In the genomic region with DNA sequence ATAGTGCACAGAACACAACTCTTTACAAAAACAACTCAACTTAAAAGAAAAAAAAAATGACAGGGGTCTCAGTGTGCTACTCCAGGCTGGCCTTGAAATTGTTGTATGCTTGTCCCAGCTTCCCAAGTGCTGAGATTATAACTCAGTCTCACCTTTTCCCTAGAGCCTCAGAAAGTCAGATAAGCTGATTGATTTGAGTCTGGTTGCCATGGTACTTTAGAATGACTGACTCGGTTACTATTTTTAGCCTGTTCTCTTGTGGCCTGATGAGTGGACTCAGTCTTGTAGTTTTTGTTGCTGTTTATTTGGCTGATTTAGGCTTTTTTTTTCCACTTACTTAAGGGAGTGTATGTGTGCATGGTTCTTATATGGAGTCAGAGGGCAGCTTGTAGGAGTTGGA, we compare ENCODE assay signal across 19 mouse cellular contexts. TPM values are rescaled to one million over a fixed set of nuclear protein-coding genes. Genes with fewer than 3 reads are reported as not detected.
DNase-seq lines count a peak whose midpoint lies in the region; ATAC-seq lines count a peak whose summit lies in the region.
"Had no signal": no experiment of that assay in that cellular context is flagged by ENCODE, and none has a peak within 500 bp of the region (broad histone marks: within the 10 kb centered on the region; RNA-seq: fewer than 3 reads in every experiment).

No protein-coding gene starts in this region.

- H3K4me1 ChIP-seq in heart, embryonic 14.5 days (ENCODE audit: control insufficient read depth in 2 of 2, insufficient read depth in 2 of 2, low read length in 2 of 2), result peaks cover 2 to 20% of the 10 kb centered on the region in 2 experiments
- no peaks in the 10 kb centered on the region for H3K4me1 ChIP-seq in midbrain, embryonic 11.5 days (ENCODE audit: control insufficient read depth, insufficient read depth, low read length)
- H3K4me1 ChIP-seq in midbrain, embryonic 16.5 days (ENCODE audit: control insufficient read depth, insufficient read depth, low read length), result no peaks in the 10 kb centered on the region
- H3K4me1 ChIP-seq in stomach, embryonic 16.5 days (ENCODE audit: control insufficient read depth, insufficient read depth, low read length), result 0 out of 2 replicates have a peak, but pooled peaks cover 2% of the 10 kb centered on the region
- H3K4me1 ChIP-seq: forebrain, embryonic 12.5 days had no signal

- no peaks in the 10 kb centered on the region for H3K9me3 ChIP-seq in heart, embryonic 14.5 days (ENCODE audit: control insufficient read depth, low read length)
- H3K9me3 ChIP-seq in midbrain, embryonic 11.5 days (ENCODE audit: control insufficient read depth, low read length), result no peaks in the 10 kb centered on the region
- H3K9me3 ChIP-seq in midbrain, embryonic 16.5 days (replicated peaks; ENCODE audit: control insufficient read depth, low read length, poor library complexity, severe bottlenecking), result no peaks in the 10 kb centered on the region
- no peaks in the 10 kb centered on the region for H3K9me3 ChIP-seq in stomach, embryonic 16.5 days (replicated peaks; ENCODE audit: control insufficient read depth, low read length)
- H3K9me3 ChIP-seq: forebrain, embryonic 12.5 days had no signal

- DNase-seq in heart, postnatal 4 days, result no peak
- peak; percentile 72 for DNase-seq in midbrain, embryonic 11.5 days (ENCODE audit: low spot score, missing footprints)
- DNase-seq in adipocyte (ENCODE audit: low spot score), result peak; percentile 60
- no peak for DNase-seq in right cerebral cortex, postnatal 36 days (ENCODE audit: low spot score in 2 of 2)
- no peak for DNase-seq in cerebellum, postnatal 25 days
- DNase-seq: adrenal gland, postnatal 10 days; cerebellum, adult 11 months; cerebellum, postnatal 14 days; gastrocnemius, postnatal 25 days; left cerebral cortex, postnatal 4 days; lung, postnatal 36 days had no signal

- 2% methylated on average over 1 of the region's 1 CpGs for WGBS in heart, embryonic 14.5 days
- WGBS in midbrain, embryonic 11.5 days, result 68% methylated on average over 1 of the region's 1 CpGs
- 38% methylated on average over 1 of the region's 1 CpGs for WGBS in midbrain, embryonic 16.5 days
- WGBS in stomach, embryonic 16.5 days, result 10% methylated on average over 1 of the region's 1 CpGs

- H3K27me3 ChIP-seq in heart, embryonic 14.5 days (ENCODE audit: control insufficient read depth, insufficient read depth, low read length), result no peaks in the 10 kb centered on the region
- H3K27me3 ChIP-seq in midbrain, embryonic 11.5 days (ENCODE audit: control insufficient read depth, insufficient read depth, low read length), result no peaks in the 10 kb centered on the region
- no peaks in the 10 kb centered on the region for H3K27me3 ChIP-seq in midbrain, embryonic 16.5 days (ENCODE audit: control insufficient read depth, insufficient read depth, low read depth, low read length)
- no peaks in the 10 kb centered on the region for H3K27me3 ChIP-seq in stomach, embryonic 16.5 days (ENCODE audit: control insufficient read depth, insufficient read depth, low read length)
- H3K27me3 ChIP-seq: forebrain, embryonic 12.5 days had no signal

- H3K36me3 ChIP-seq in heart, embryonic 14.5 days (ENCODE audit: control insufficient read depth, insufficient read depth, low read length), result no peaks in the 10 kb centered on the region
- no peaks in the 10 kb centered on the region for H3K36me3 ChIP-seq in midbrain, embryonic 11.5 days (ENCODE audit: control insufficient read depth, insufficient read depth, low read length)
- H3K36me3 ChIP-seq in midbrain, embryonic 16.5 days (ENCODE audit: control insufficient read depth, insufficient read depth, low read length), result no peaks in the 10 kb centered on the region
- H3K36me3 ChIP-seq in stomach, embryonic 16.5 days (ENCODE audit: control insufficient read depth, insufficient read depth, low read length), result no peaks in the 10 kb centered on the region
- H3K36me3 ChIP-seq: forebrain, embryonic 12.5 days had no signal

- peak overlapping the region; percentile 29; the same call in 1 of the 2 replicates for H3K4me2 ChIP-seq in heart, embryonic 14.5 days (ENCODE audit: low read length)
- H3K4me2 ChIP-seq in midbrain, embryonic 11.5 days, result no peak overlapping the region
- H3K4me2 ChIP-seq in midbrain, embryonic 16.5 days (ENCODE audit: low read length), result no peak overlapping the region
- H3K4me2 ChIP-seq in stomach, embryonic 16.5 days (ENCODE audit: low read depth, low read length), result no peak overlapping the region
- H3K4me2 ChIP-seq: forebrain, embryonic 12.5 days had no signal

- no peak overlapping the region for H3K9ac ChIP-seq in heart, embryonic 14.5 days (ENCODE audit: low read length)
- no peak overlapping the region for H3K9ac ChIP-seq in midbrain, embryonic 11.5 days (ENCODE audit: low read length)
- H3K9ac ChIP-seq in midbrain, embryonic 16.5 days (ENCODE audit: low read depth, low read length), result no peak overlapping the region
- no peak overlapping the region for H3K9ac ChIP-seq in stomach, embryonic 16.5 days (ENCODE audit: low read length)
- H3K9ac ChIP-seq: forebrain, embryonic 12.5 days; liver, embryonic 14.5 days had no signal

- no peak overlapping the region for H3K4me3 ChIP-seq in heart, embryonic 14.5 days (ENCODE audit: control insufficient read depth in 1 of 2, insufficient read depth in 1 of 2, low read depth in 1 of 2, low read length in 2 of 2)
- no peak overlapping the region for H3K4me3 ChIP-seq in midbrain, embryonic 11.5 days (ENCODE audit: low read depth, low read length)
- no peak overlapping the region for H3K4me3 ChIP-seq in midbrain, embryonic 16.5 days (ENCODE audit: low read depth, low read length)
- no peak overlapping the region for H3K4me3 ChIP-seq in stomach, embryonic 16.5 days (replicated peaks; ENCODE audit: low read length)
- H3K4me3 ChIP-seq: forebrain, embryonic 12.5 days; layer of hippocampus, adult 2 months had no signal

- peak overlapping the region; percentile 66 for H3K27ac ChIP-seq in heart, embryonic 14.5 days (replicated peaks in 1 of 2; ENCODE audit: control insufficient read depth in 1 of 2, insufficient read depth in 1 of 2, low read depth in 2 of 2, low read length in 2 of 2)
- no peak overlapping the region for H3K27ac ChIP-seq in midbrain, embryonic 11.5 days (ENCODE audit: low read depth, low read length)
- H3K27ac ChIP-seq in midbrain, embryonic 16.5 days (ENCODE audit: low read length), result no peak overlapping the region
- 0 out of 2 replicates have a peak overlapping the region, but pooled peaks have one; percentile 7 for H3K27ac ChIP-seq in stomach, embryonic 16.5 days (ENCODE audit: low read length)
- H3K27ac ChIP-seq: forebrain, embryonic 12.5 days; kidney, postnatal 0 days; layer of hippocampus, adult 2 months; liver, embryonic 14.5 days had no signal

- no peak for ATAC-seq in heart, embryonic 14.5 days (ENCODE audit: insufficient number of reproducible peaks, insufficient read depth, low FRiP score, low read depth)
- ATAC-seq in midbrain, embryonic 11.5 days (ENCODE audit: low FRiP score), result no peak
- no peak for ATAC-seq in midbrain, embryonic 16.5 days
- peak; percentile 26; the same call in 1 of the 2 replicates for ATAC-seq in stomach, embryonic 16.5 days (ENCODE audit: insufficient read depth, low FRiP score)
- ATAC-seq: inflammation-experienced regulatory T-cells, adult 6 months had no signal

RNA-seq across cellular contexts. Expression of a gene that starts 10.7 kb away (rescaled TPM):
- 340 and 342 TPM in 2 replicates for polyA plus RNA-seq in heart, embryonic 14.5 days (2014; fragmentation: Nextera tagmentation; extraction: Ambion mirVana)
- total RNA-seq in heart, postnatal 4 days (2021), result 100 to 1,000 TPM; 211 to 223 TPM
- 234 and 248 TPM in 2 replicates for polyA plus RNA-seq in midbrain, embryonic 11.5 days (2014; fragmentation: Nextera tagmentation; extraction: Ambion mirVana)
- 295 and 334 TPM in 2 replicates for polyA plus RNA-seq in midbrain, embryonic 16.5 days (2015; fragmentation: Nextera tagmentation; extraction: Ambion mirVana)
- 350 and 385 TPM in 2 replicates for polyA plus RNA-seq in stomach, embryonic 16.5 days (2015; fragmentation: Nextera tagmentation; extraction: Ambion mirVana)

RNA-seq across cellular contexts. Expression of a gene that starts 12.8 kb away (rescaled TPM):
- 15.4 and 15.9 TPM in 2 replicates for polyA plus RNA-seq in heart, embryonic 14.5 days (2014; fragmentation: Nextera tagmentation; extraction: Ambion mirVana)
- total RNA-seq in heart, postnatal 4 days (2021), result 10 to 100 TPM; 19.2 to 22.1 TPM
- 4.6 and 5.6 TPM in 2 replicates for polyA plus RNA-seq in midbrain, embryonic 11.5 days (2014; fragmentation: Nextera tagmentation; extraction: Ambion mirVana)
- polyA plus RNA-seq in midbrain, embryonic 16.5 days (2015; fragmentation: Nextera tagmentation; extraction: Ambion mirVana), result 8.1 and 9.2 TPM in 2 replicates
- 9.2 and 9.8 TPM in 2 replicates for polyA plus RNA-seq in stomach, embryonic 16.5 days (2015; fragmentation: Nextera tagmentation; extraction: Ambion mirVana)

Comparison
In these comparisons a context has a peak if more than half of its experiments do, and no peak if none do; other contexts are left out.
1. H3K27ac ChIP-seq: peak in heart, embryonic 14.5 days (2 of 2) and stomach, embryonic 16.5 days (single experiment); none in midbrain, embryonic 11.5 days (single experiment) and midbrain, embryonic 16.5 days (single experiment).
2. DNase-seq: peak in midbrain, embryonic 11.5 days (single experiment) and adipocyte (single experiment); none in heart, postnatal 4 days (single experiment), right cerebral cortex, postnatal 36 days (0 of 2) and cerebellum, postnatal 25 days (0 of 2).